Mouse (Mus musculus) MEL (cell line): ENCODE measurements around the gene Kcnh1. TPM values are rescaled to one million over a fixed set of nuclear protein-coding genes. Genes with fewer than 3 reads are reported as not detected.

Experiments
- DNase-seq: peaks from one replicate; pipeline ENCODE4 v3.0.0; 2011; ENCODE audit warnings: low read depth, low spot score
- H3K27ac ChIP-seq: 2 replicates; pipeline ENCODE4 v1.5.1; 2012; ENCODE audit warnings: low read depth, mild to moderate bottlenecking, control low read depth, low read length, moderate library complexity; ENCODE audit not compliant: control insufficient read depth
- H3K27me3 ChIP-seq, 2 experiments: fragments of 150-350 bp in 1 of 2; sonication (generic) in 1 of 2; 2 replicates each; pipeline ENCODE4 v1.6.1; 2012; ENCODE audit warnings: low read length in 2 of 2, mild to moderate bottlenecking in 2 of 2, improper control_type of control experiment in 1 of 2, moderate library complexity in 1 of 2; ENCODE audit not compliant: insufficient read depth in 2 of 2, control insufficient read depth in 1 of 2
- H3K36me3 ChIP-seq, 2 experiments: 2 replicates each; pipeline ENCODE4 v1.6.1; 2012 to 2014; ENCODE audit warnings: low read length in 2 of 2, improper control_type of control experiment in 1 of 2, inconsistent platforms in 1 of 2, mild to moderate bottlenecking in 1 of 2; ENCODE audit not compliant: insufficient read depth in 2 of 2, control insufficient read depth in 1 of 2
- H3K4me1 ChIP-seq, 2 experiments: fragments of 150-350 bp in 1 of 2; sonication (generic) in 1 of 2; 2 replicates each; pipeline ENCODE4 v1.6.1; 2012; ENCODE audit warnings: low read length in 2 of 2, improper control_type of control experiment in 1 of 2, mild to moderate bottlenecking in 1 of 2; ENCODE audit not compliant: insufficient read depth in 2 of 2, control insufficient read depth in 1 of 2
- H3K4me3 ChIP-seq, 2 experiments: fragments of 150-350 bp in 1 of 2; sonication (generic) in 1 of 2; 2 replicates each; pipeline ENCODE4 v1.5.1; 2012; ENCODE audit warnings: low read depth in 2 of 2, low read length in 2 of 2, mild to moderate bottlenecking in 2 of 2, moderate library complexity in 2 of 2, control low read depth in 1 of 2, improper control_type of control experiment in 1 of 2; ENCODE audit not compliant: control insufficient read depth in 1 of 2, insufficient read depth in 1 of 2
- H3K79me2 ChIP-seq: 2 replicates; pipeline ENCODE4 v1.6.1; 2012; ENCODE audit warnings: mild to moderate bottlenecking, low read length, moderate library complexity; ENCODE audit not compliant: control insufficient read depth, poor library complexity, insufficient read depth
- H3K9ac ChIP-seq: 2 replicates; pipeline ENCODE4 v1.6.1; 2012; ENCODE audit warnings: low read depth, mild to moderate bottlenecking, control low read depth, low read length, moderate library complexity; ENCODE audit not compliant: control insufficient read depth, poor library complexity, severe bottlenecking
- H3K9me3 ChIP-seq: fragments of 150-350 bp; sonication (generic); replicated peaks from 2 replicates; pipeline ENCODE4 v1.6.1; 2012; ENCODE audit warnings: mild to moderate bottlenecking, low read length, improper control_type of control experiment, moderate library complexity; ENCODE audit not compliant: insufficient read depth
- BHLHE40 ChIP-seq: IDR thresholded peaks from 2 replicates; pipeline ENCODE4 v1.6.1; 2012; ENCODE audit warnings: low read depth, mild to moderate bottlenecking, inconsistent platforms, low read length, improper control_type of control experiment, borderline replicate concordance
- CHD1 ChIP-seq: IDR thresholded peaks from 2 replicates; pipeline ENCODE4 v1.6.1; 2012; ENCODE audit warnings: low read depth, mild to moderate bottlenecking, inconsistent platforms, low read length, improper control_type of control experiment
- CHD2 ChIP-seq: IDR thresholded peaks from 2 replicates; pipeline ENCODE4 v1.6.1; 2011; ENCODE audit warnings: low read length, improper control_type of control experiment
- CTCF ChIP-seq, 3 experiments: IDR thresholded peaks in 2 of 3; conservative IDR thresholded peaks in 1 of 3; 2 replicates each; pipeline ENCODE4 v1.5.1; 2011 to 2012; ENCODE audit warnings: low read length in 3 of 3, low read depth in 2 of 3, mild to moderate bottlenecking in 2 of 3, improper control_type of control experiment in 1 of 3, inconsistent platforms in 1 of 3, mixed read lengths in 1 of 3, moderate library complexity in 1 of 3; ENCODE audit not compliant: control insufficient read depth in 1 of 3, insufficient read depth in 1 of 3, poor library complexity in 1 of 3, severe bottlenecking in 1 of 3
- E2F4 ChIP-seq: IDR thresholded peaks from 2 replicates; pipeline ENCODE4 v1.6.1; 2011; ENCODE audit warnings: low read depth, low read length, improper control_type of control experiment, borderline replicate concordance
- ELF1 ChIP-seq: IDR thresholded peaks from 2 replicates; pipeline ENCODE4 v1.6.1; 2014; ENCODE audit warnings: low read depth, mild to moderate bottlenecking, inconsistent platforms, low read length, improper control_type of control experiment, moderate library complexity
- EP300 ChIP-seq, 2 experiments: IDR thresholded peaks; 2 replicates each; pipeline ENCODE4 v1.6.1; 2011; ENCODE audit warnings: improper control_type of control experiment in 2 of 2, low read length in 2 of 2, low read depth in 1 of 2, mild to moderate bottlenecking in 1 of 2
- ETS1 ChIP-seq: IDR thresholded peaks from 2 replicates; pipeline ENCODE4 v1.6.1; 2012; ENCODE audit warnings: low read depth, mild to moderate bottlenecking, inconsistent platforms, low read length, improper control_type of control experiment, moderate library complexity
- GABPA ChIP-seq: IDR thresholded peaks from 2 replicates; pipeline ENCODE4 v1.6.1; 2012; ENCODE audit warnings: low read depth, mild to moderate bottlenecking, inconsistent platforms, low read length, improper control_type of control experiment, moderate library complexity
- HCFC1 ChIP-seq: IDR thresholded peaks from 2 replicates; pipeline ENCODE4 v1.6.1; 2012; ENCODE audit warnings: low read depth, mild to moderate bottlenecking, inconsistent platforms, low read length, improper control_type of control experiment, moderate library complexity
- JUND ChIP-seq: IDR thresholded peaks from 2 replicates; pipeline ENCODE4 v1.6.1; 2011; ENCODE audit warnings: low read depth, mild to moderate bottlenecking, improper control_type of control experiment, low read length
- KAT2A ChIP-seq: conservative IDR thresholded peaks from 2 replicates; pipeline ENCODE4 v1.6.1; 2012; ENCODE audit warnings: low read depth, low read length, improper control_type of control experiment, inconsistent platforms
- MAFK ChIP-seq: IDR thresholded peaks from 2 replicates; pipeline ENCODE4 v1.6.1; 2011; ENCODE audit warnings: low read depth, mild to moderate bottlenecking, low read length, improper control_type of control experiment, borderline replicate concordance
- MAX ChIP-seq: IDR thresholded peaks from 2 replicates; pipeline ENCODE4 v1.6.1; 2011; ENCODE audit warnings: low read length, improper control_type of control experiment
- MEF2A ChIP-seq: IDR thresholded peaks from 2 replicates; pipeline ENCODE4 v1.6.1; 2014; ENCODE audit warnings: low read depth, mild to moderate bottlenecking, inconsistent platforms, low read length, improper control_type of control experiment; ENCODE audit not compliant: poor library complexity, insufficient replicate concordance, severe bottlenecking; ENCODE audit errors: extremely low read depth
- MXI1 ChIP-seq: IDR thresholded peaks from 2 replicates; pipeline ENCODE4 v1.6.1; 2011; ENCODE audit warnings: mild to moderate bottlenecking, low read depth, low read length, improper control_type of control experiment
- MYB ChIP-seq: IDR thresholded peaks from 2 replicates; pipeline ENCODE4 v1.6.1; 2011; ENCODE audit warnings: mild to moderate bottlenecking, low read depth, low read length, improper control_type of control experiment
- MYC ChIP-seq: IDR thresholded peaks from 2 replicates; pipeline ENCODE4 v1.6.1; 2011; ENCODE audit warnings: low read depth, mild to moderate bottlenecking, low read length, improper control_type of control experiment, moderate library complexity
- NELFE ChIP-seq: IDR thresholded peaks from 2 replicates; pipeline ENCODE4 v1.6.1; 2011; ENCODE audit warnings: low read depth, low read length, improper control_type of control experiment
- NRF1 ChIP-seq: IDR thresholded peaks from 2 replicates; pipeline ENCODE4 v1.6.1; 2014; ENCODE audit warnings: low read depth, mild to moderate bottlenecking, inconsistent platforms, low read length, improper control_type of control experiment, moderate library complexity; ENCODE audit not compliant: poor library complexity, insufficient read depth, severe bottlenecking
- POLR2A ChIP-seq, 2 experiments: IDR thresholded peaks; 2 replicates each; pipeline ENCODE4 v1.6.1; 2011 to 2012; ENCODE audit warnings: low read length in 2 of 2, mild to moderate bottlenecking in 2 of 2, control low read depth in 1 of 2, improper control_type of control experiment in 1 of 2, low read depth in 1 of 2, moderate library complexity in 1 of 2; ENCODE audit not compliant: control insufficient read depth in 1 of 2, insufficient read depth in 1 of 2, poor library complexity in 1 of 2
- POLR2AphosphoS2 ChIP-seq: IDR thresholded peaks from 2 replicates; pipeline ENCODE4 v1.6.1; 2011; ENCODE audit warnings: low read length, improper control_type of control experiment
- POLR2AphosphoS5 ChIP-seq: IDR thresholded peaks from 2 replicates; pipeline ENCODE4 v1.6.1; 2012; ENCODE audit warnings: low read depth, borderline replicate concordance, mild to moderate bottlenecking, inconsistent platforms, low read length, moderate library complexity, mixed read lengths
- RAD21 ChIP-seq: IDR thresholded peaks from 2 replicates; pipeline ENCODE4 v1.6.1; 2011; ENCODE audit warnings: mild to moderate bottlenecking, low read depth, low read length, improper control_type of control experiment
- RCOR1 ChIP-seq: IDR thresholded peaks from 2 replicates; pipeline ENCODE4 v1.6.1; 2012; ENCODE audit warnings: low read depth, mild to moderate bottlenecking, inconsistent platforms, low read length, improper control_type of control experiment
- SIN3A ChIP-seq: IDR thresholded peaks from 2 replicates; pipeline ENCODE4 v1.6.1; 2012; ENCODE audit warnings: low read length, improper control_type of control experiment, inconsistent platforms
- SMC3 ChIP-seq: IDR thresholded peaks from 2 replicates; pipeline ENCODE4 v1.6.1; 2011; ENCODE audit warnings: low read depth, low read length, improper control_type of control experiment
- TAL1 ChIP-seq: IDR thresholded peaks from 2 replicates; pipeline ENCODE4 v1.6.1; 2012; ENCODE audit warnings: mild to moderate bottlenecking, inconsistent platforms, low read length, moderate library complexity, mixed read lengths
- TBP ChIP-seq: IDR thresholded peaks from 2 replicates; pipeline ENCODE4 v1.8.0; 2011; ENCODE audit warnings: low read depth, low read length, improper control_type of control experiment
- TCF12 ChIP-seq: IDR thresholded peaks from 2 replicates; pipeline ENCODE4 v1.6.1; 2014; ENCODE audit warnings: low read depth, mild to moderate bottlenecking, inconsistent platforms, low read length, improper control_type of control experiment, moderate library complexity
- UBTF ChIP-seq: IDR thresholded peaks from 2 replicates; pipeline ENCODE4 v1.6.1; 2012; ENCODE audit warnings: low read depth, mild to moderate bottlenecking, inconsistent platforms, low read length, improper control_type of control experiment, moderate library complexity, borderline replicate concordance; ENCODE audit not compliant: insufficient read depth
- USF1 ChIP-seq: IDR thresholded peaks from 2 replicates; pipeline ENCODE4 v1.6.1; 2014; ENCODE audit warnings: low read depth, mild to moderate bottlenecking, inconsistent platforms, low read length, improper control_type of control experiment, moderate library complexity
- USF2 ChIP-seq, 2 experiments: IDR thresholded peaks; 2 replicates each; pipeline ENCODE4 v1.6.1; 2011 to 2012; ENCODE audit warnings: improper control_type of control experiment in 2 of 2, low read length in 2 of 2, borderline replicate concordance in 1 of 2, inconsistent platforms in 1 of 2, low read depth in 1 of 2, mild to moderate bottlenecking in 1 of 2; ENCODE audit not compliant: insufficient read depth in 1 of 2
- ZC3H11A ChIP-seq: IDR thresholded peaks from 2 replicates; pipeline ENCODE4 v1.6.1; 2012; ENCODE audit warnings: low read depth, mild to moderate bottlenecking, inconsistent platforms, low read length, improper control_type of control experiment
- ZKSCAN1 ChIP-seq: IDR thresholded peaks from 2 replicates; pipeline ENCODE4 v1.6.1; 2012; ENCODE audit warnings: low read depth, mild to moderate bottlenecking, inconsistent platforms, low read length, improper control_type of control experiment, moderate library complexity
- ZMIZ1 ChIP-seq: IDR thresholded peaks from 2 replicates; pipeline ENCODE4 v1.6.1; 2012; ENCODE audit warnings: low read depth, mild to moderate bottlenecking, inconsistent platforms, low read length, improper control_type of control experiment, moderate library complexity
- ZNF384 ChIP-seq: IDR thresholded peaks from 2 replicates; pipeline ENCODE4 v1.6.1; 2012; ENCODE audit warnings: low read depth, mild to moderate bottlenecking, inconsistent platforms, low read length, improper control_type of control experiment
- polyA plus RNA-seq, 2 experiments: library from polyadenylated mRNA; stranded (reverse) in 1 of 2; unstranded in 1 of 2; fragments of >175 nt in 1 of 2; fragments of >200 nt in 1 of 2; gene quantifications; 2 replicates each; pipeline versions ENCODE4 v1.2.1 to v1.2.4; 2012; ENCODE audit warnings: low replicate concordance in 2 of 2, low read depth in 1 of 2; ENCODE audit not compliant: insufficient read length in 2 of 2, insufficient read depth in 1 of 2, missing spikeins in 1 of 2
- total RNA-seq: library from RNA; depleted of rRNA; stranded (reverse); fragments of 300-350 nt; gene quantifications from 2 replicates; pipeline ENCODE4 v1.2.3, GENCODE M21; 2012

The Kcnh1 gene
- total and polyA plus RNA-seq, 3 experiments: not detected

DNA sequence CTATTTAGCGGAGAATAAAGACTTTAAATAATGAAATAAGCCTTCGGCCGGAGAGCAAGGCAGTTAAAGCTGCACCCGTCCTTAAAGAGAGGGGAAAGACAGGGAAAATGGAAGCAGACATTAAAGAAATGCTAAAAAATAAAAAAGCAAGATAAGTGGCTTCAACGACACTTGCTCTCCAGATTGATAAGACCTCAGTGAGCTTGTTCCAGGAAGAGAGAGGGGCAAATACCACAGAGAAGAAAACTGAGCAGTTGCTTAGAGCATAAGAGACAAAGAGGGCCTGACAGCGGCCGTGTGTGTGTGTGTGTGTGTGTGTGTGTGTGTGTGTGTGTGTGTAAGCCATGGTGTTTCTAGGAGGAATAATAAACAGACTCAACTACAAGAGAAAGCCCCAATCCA is 123.0 kb downstream of the Kcnh1 start:
- Histone ChIP-seq H3K4me1 (peaks cover 5 to 24% of the 10 kb centered on the region in 2 experiments), H3K27me3 (no peaks in the 10 kb centered on the region), H3K4me3 (peak overlapping the region; percentile 57 to 65), H3K9me3 (no peaks in the 10 kb centered on the region), H3K27ac (peak overlapping the region; percentile 100), H3K79me2 (no peaks in the 10 kb centered on the region; the same call in 1 of the 2 replicates), H3K36me3 (peaks cover 0 to 27% of the 10 kb centered on the region in 2 experiments; a peak in 2 of 4 replicates), H3K9ac (peak overlapping the region; percentile 91)
- peak; percentile 80 for DNase-seq
- TF ChIP-seq ZNF384 (peak; percentile 58; the same call in 1 of the 2 replicates), ZMIZ1 (peak; percentile 51; the same call in 1 of the 2 replicates), EP300 (IDR thresholded peaks at IDR 0.05; ENCODE audit: low read depth in 1 of 2, low read length in 2 of 2) (peak in 1 of 2 experiments; percentile 76; a peak in 2 of 4 replicates), TAL1 (no peak), TBP (peak; percentile 92), MXI1 (no peak; the same call in 1 of the 2 replicates), KAT2A (no peak), USF2 (IDR thresholded peaks at IDR 0.05; ENCODE audit: borderline replicate concordance in 1 of 2, insufficient read depth in 1 of 2, low read depth in 1 of 2, low read length in 2 of 2) (no peak), GABPA (no peak), CHD1 (no peak), SMC3 (no peak), POLR2A (IDR thresholded peaks at IDR 0.05; ENCODE audit: control insufficient read depth in 1 of 2, insufficient read depth in 1 of 2, low read depth in 1 of 2, low read length in 2 of 2, poor library complexity in 1 of 2) (peak in 1 of 2 experiments; percentile 60; a peak in 2 of 4 replicates), NELFE (peak; percentile 48), MYC (no peak), CTCF (IDR thresholded peaks at IDR 0.05 in 2 of 3, conservative IDR thresholded peaks at IDR 0.05 in 1 of 3; ENCODE audit: control insufficient read depth in 1 of 3, insufficient read depth in 1 of 3, low read depth in 2 of 3, low read length in 3 of 3, poor library complexity in 1 of 3, severe bottlenecking in 1 of 3) (no peak), MAFK (no peak), NRF1 (no peak), ZKSCAN1 (no peak), ELF1 (peak; percentile 68; the same call in 1 of the 2 replicates), RCOR1 (no peak), MAX (no peak), JUND (no peak), SIN3A (peak; percentile 70), TCF12 (peak; percentile 48; the same call in 1 of the 2 replicates), POLR2AphosphoS2 (no peak), HCFC1 (no peak; the same call in 1 of the 2 replicates), E2F4 (no peak), CHD2 (no peak), BHLHE40 (no peak), ZC3H11A (no peak), MEF2A (no peak), POLR2AphosphoS5 (no peak), USF1 (no peak), UBTF (no peak), MYB (0 out of 2 replicates have a peak, but pooled peaks have one; percentile 24), RAD21 (no peak), ETS1 (peak; percentile 71)
